Mouse (Mus musculus) small intestine, adult 2 months (tissue): ENCODE data around the gene Dhh. TPM values are rescaled to one million over a fixed set of nuclear protein-coding genes. Genes with fewer than 3 reads are reported as not detected.

Experiments
- H3K27ac ChIP-seq: fragments of 200-500 bp; 2 replicates; pipeline ENCODE4 v1.5.1; 2012; ENCODE audit warnings: low read depth, low read length, control low read depth, inconsistent platforms; ENCODE audit not compliant: insufficient read depth
- H3K27me3 ChIP-seq: fragments of 200-500 bp; 2 replicates; pipeline ENCODE4 v1.6.1; 2012; ENCODE audit warnings: mild to moderate bottlenecking, moderate library complexity, low read length, inconsistent platforms; ENCODE audit not compliant: control insufficient read depth, insufficient read depth
- H3K36me3 ChIP-seq: fragments of 200-500 bp; 2 replicates; pipeline ENCODE4 v1.6.1; 2012; ENCODE audit warnings: mild to moderate bottlenecking, low read length, control low read depth, inconsistent platforms; ENCODE audit not compliant: control insufficient read depth, insufficient read depth
- H3K4me1 ChIP-seq: fragments of 200-500 bp; 2 replicates; pipeline ENCODE4 v1.6.1; 2012; ENCODE audit warnings: low read length, inconsistent platforms, mixed read lengths; ENCODE audit not compliant: control insufficient read depth, insufficient read depth, insufficient read length
- H3K4me3 ChIP-seq: fragments of 200-500 bp; 2 replicates; pipeline ENCODE4 v1.5.1; 2012; ENCODE audit warnings: low read depth, mild to moderate bottlenecking, control low read depth, inconsistent platforms, low read length, moderate library complexity
- CTCF ChIP-seq: fragments of 200-500 bp; IDR thresholded peaks from 2 replicates; pipeline ENCODE4 v1.5.1; 2012; ENCODE audit warnings: low read depth, mild to moderate bottlenecking, control low read depth, inconsistent platforms, low read length, moderate library complexity, mixed read lengths; ENCODE audit not compliant: insufficient replicate concordance, insufficient read length; ENCODE audit errors: extremely low read depth
- POLR2A ChIP-seq: fragments of 200-500 bp; IDR thresholded peaks from 2 replicates; pipeline ENCODE4 v1.6.1; 2012; ENCODE audit warnings: low read depth, mild to moderate bottlenecking, control low read depth, inconsistent platforms, low read length, moderate library complexity
- WGBS: fragments of 180-500 bp; shearing (Covaris S2); methylation state at CpG from one replicate; pipeline ENCODE4 v1.1.7; 2018; 5-methylcytosine and 5-hydroxymethylcytosine counted together
- polyA plus RNA-seq: library from polyadenylated mRNA; depleted of rRNA; stranded (reverse); fragments of >200 nt; gene quantifications from 2 replicates; pipeline ENCODE4 v1.2.3, GENCODE M21; 2012; rRNA removed

The Dhh gene
- 0.33 and 0.55 TPM in 2 replicates for polyA plus RNA-seq

DNA sequence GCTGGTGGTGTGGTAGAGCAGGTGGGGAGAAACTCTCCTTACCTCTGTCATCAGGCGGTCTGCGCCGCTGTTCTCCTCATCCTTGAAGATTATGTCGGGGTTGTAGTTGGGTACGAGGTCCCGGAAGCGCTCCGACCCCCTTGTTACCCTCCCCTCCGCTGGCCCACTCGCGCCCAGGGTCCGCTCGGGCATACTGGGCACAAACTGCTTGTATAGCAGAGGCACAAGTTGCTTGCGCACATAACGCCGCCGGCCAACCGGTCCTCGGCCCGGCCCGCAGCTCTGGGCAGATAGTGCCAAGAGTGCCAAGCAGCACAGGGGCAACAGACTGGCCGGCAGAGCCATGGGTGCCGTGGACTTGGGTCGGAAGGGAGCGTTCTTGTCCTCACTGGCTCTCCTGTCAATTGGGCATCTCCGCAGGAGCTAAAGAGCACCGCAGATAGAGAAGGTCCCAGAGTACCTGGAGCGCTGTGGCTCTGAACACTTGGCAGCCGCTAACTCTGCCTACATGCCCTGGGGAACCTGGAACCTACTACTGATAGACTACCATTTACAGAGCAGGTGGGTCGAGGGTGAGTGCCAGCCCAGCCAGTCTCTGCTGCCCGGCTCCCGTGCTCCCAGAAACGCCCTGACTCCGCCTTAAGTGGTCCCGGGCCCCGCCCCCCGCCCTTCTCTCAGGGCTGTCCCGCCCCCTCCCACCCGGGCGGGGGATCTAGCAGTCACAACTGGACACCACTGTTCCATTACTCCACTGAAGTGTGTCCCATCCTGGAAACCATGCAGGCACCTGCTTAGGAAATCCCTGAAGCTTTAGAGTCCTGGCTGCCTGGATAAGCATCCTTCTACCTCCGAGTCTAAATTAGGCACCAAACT is at the start of gene Dhh:
Dhh (minus strand) TSS at position 613 of the 873 bp plus-strand sequence.
- TF ChIP-seq POLR2A (no peak), CTCF (no peak)
- Histone ChIP-seq H3K27me3 (peaks cover 54% of the 10 kb centered on the region), H3K4me1 (peaks cover 20% of the 10 kb centered on the region), H3K27ac (no peak within 1 kb of the TSS), H3K4me3 (peak within 1 kb of the TSS; percentile 13), H3K36me3 (no peaks in the 10 kb centered on the region)
- WGBS = 3% methylated on average over 41 of the region's 41 CpGs

DNA sequence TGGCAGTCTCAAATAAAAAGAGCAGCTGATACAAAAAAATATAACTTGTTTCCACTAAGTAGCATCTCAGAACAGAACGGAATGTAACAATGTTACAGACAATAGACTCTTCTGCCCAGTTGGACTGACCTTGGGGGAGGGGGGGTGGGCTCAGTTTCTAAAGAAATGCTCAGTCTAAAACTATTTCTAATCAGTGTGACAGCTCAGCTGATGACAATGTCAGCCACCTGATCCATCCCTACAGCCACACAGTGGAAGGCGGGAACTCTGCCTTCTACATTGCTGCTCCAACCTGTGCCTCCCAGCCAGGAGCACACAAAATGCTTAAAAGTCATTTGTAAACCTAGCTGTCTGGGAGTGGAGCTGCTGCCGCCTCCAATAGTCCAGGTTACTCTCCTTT is 49.5 kb upstream of the Dhh start:
- Histone ChIP-seq H3K27me3 (no peaks in the 10 kb centered on the region), H3K27ac (no peak overlapping the region), H3K36me3 (no peaks in the 10 kb centered on the region), H3K4me1 (0 out of 2 replicates have a peak, but pooled peaks cover 2% of the 10 kb centered on the region), H3K4me3 (no peak overlapping the region)
- TF ChIP-seq CTCF = no peak
- TF ChIP-seq POLR2A = no peak
- 79% methylated on average over 3 of the region's 3 CpGs for WGBS

GRCm38 (mm10) chr15:98943133-98943532 is 44.8 kb upstream of the Dhh start:
- H3K27me3 ChIP-seq = no peaks in the 10 kb centered on the region
- TF ChIP-seq CTCF = no peak
- no peak for TF ChIP-seq POLR2A
- no peak overlapping the region for H3K4me3 ChIP-seq
- no peaks in the 10 kb centered on the region for H3K36me3 ChIP-seq
- 84% methylated on average over 4 of the region's 4 CpGs for WGBS
- H3K27ac ChIP-seq = no peak overlapping the region
- H3K4me1 ChIP-seq = no peaks in the 10 kb centered on the region

DNA sequence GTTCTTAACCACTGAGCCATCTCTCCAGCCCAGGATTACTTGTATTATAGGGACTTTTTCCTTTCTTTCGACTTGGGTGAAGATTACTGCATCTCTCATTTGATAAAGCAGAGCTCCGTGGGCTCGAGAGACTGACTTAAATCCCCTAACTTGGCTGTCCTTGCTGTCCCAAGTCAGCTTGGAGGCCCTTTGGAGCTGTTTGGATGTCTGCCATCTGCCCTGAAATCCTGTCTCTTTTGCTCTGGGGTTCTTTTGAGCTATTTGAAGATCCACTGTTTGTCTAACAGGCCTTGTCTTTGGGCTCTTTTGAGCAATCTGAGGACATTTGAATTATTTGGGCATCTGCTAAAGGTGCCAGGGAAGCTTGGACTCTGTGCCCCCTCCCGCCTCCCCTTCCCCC is 43.7 kb upstream of the Dhh start:
- no peak overlapping the region for H3K4me3 ChIP-seq
- WGBS = 83% methylated on average over 4 of the region's 4 CpGs

GRCm38 (mm10) chr15:98941539-98941938 is 43.2 kb upstream of the Dhh start:
- H3K4me1 ChIP-seq = no peaks in the 10 kb centered on the region
- no peak overlapping the region for H3K4me3 ChIP-seq
- H3K27me3 ChIP-seq = no peaks in the 10 kb centered on the region
- 78% methylated on average over 2 of the region's 2 CpGs for WGBS
- TF ChIP-seq POLR2A (no peak), CTCF (no peak)
- no peaks in the 10 kb centered on the region for H3K36me3 ChIP-seq
- H3K27ac ChIP-seq = no peak overlapping the region

More for the DNA sequence above, 43.7 kb upstream of the Dhh start:
- no peaks in the 10 kb centered on the region for H3K4me1 ChIP-seq
- TF ChIP-seq POLR2A = no peak
- no peaks in the 10 kb centered on the region for H3K27me3 ChIP-seq
- no peaks in the 10 kb centered on the region for H3K36me3 ChIP-seq
- no peak overlapping the region for H3K27ac ChIP-seq

DNA sequence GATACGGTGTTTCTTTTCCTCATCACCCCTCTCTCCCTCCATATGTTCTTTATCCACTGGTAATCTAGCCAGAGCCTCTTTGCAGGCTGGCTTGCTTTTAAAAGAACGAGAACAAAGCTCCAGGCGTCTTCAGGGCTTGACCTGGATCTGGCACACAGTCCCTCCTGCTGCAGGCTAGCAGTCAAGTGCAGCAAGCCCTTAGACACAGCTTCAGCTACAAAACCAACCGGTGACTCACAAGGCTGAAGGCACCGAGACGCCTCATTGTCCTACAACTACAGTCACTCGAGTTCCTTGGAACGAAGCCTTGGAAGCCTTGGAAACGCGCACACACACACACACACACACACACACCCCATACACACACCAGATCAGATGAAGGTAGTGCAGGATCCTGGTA is 42.5 kb upstream of the Dhh start:
- H3K36me3 ChIP-seq = no peaks in the 10 kb centered on the region
- no peaks in the 10 kb centered on the region for H3K27me3 ChIP-seq
- no peaks in the 10 kb centered on the region for H3K4me1 ChIP-seq
- H3K4me3 ChIP-seq = no peak overlapping the region
- TF ChIP-seq CTCF (no peak), POLR2A (no peak)
- WGBS = 83% methylated on average over 10 of the region's 10 CpGs
- H3K27ac ChIP-seq = no peak overlapping the region

DNA sequence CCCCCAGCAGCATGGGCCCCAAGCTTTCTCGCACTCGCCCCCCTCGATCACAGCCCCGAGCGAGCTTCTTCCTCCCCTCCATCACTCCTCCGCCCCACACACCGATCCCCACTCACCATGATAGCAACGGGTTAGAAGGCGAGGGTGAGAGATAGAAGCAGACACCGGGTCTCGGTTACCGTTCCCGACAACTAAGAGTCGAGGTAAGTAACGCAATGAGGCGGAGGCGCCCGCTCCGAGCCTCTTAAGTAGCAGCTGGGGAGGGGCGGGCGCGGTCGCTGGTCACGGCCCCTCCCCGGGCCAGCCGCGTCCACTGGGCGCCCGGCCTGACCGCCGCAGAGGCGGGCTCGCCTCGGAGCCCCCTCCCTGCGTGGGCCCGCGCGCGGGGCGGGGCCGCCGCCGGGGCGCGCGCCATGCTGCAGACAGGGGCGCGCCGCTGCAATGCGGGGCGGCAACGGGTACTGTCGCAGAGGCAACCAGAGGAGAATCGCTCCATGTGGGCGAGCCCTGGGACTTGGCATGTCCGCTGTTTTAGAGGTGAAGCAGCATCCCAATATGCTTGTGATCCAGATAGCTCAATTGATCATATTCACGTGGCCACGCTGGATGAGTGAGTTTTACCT is 36.0 kb upstream of the Dhh start, which contains the start of gene Tuba1b:
Tuba1b (minus strand) TSS at position 349 of the 623 bp plus-strand sequence.
- H3K27me3 ChIP-seq = no peaks in the 10 kb centered on the region
- H3K4me1 ChIP-seq = peaks cover 2% of the 10 kb centered on the region; the same call in 1 of the 2 replicates
- H3K4me3 ChIP-seq = peak within 1 kb of the TSS; percentile 72
- TF ChIP-seq CTCF (no peak), POLR2A (peak; percentile 83)
- WGBS = 1% methylated on average over 53 of the region's 58 CpGs
- peak within 1 kb of the TSS; percentile 83 for H3K27ac ChIP-seq
- peaks cover 5% of the 10 kb centered on the region; the same call in 1 of the 2 replicates for H3K36me3 ChIP-seq
